Comparison of ENCODE assay signal across 8 mouse cellular contexts in genomic region chr17:31057891-31058744, GRCm38 (mm10). TPM values are rescaled to one million over a fixed set of nuclear protein-coding genes. Genes with fewer than 3 reads are reported as not detected.
DNase-seq lines count a peak whose midpoint lies in the region; ATAC-seq and TF ChIP-seq lines count a peak whose summit lies in the region.

No protein-coding gene starts in this region.

- TF ChIP-seq EP300 in heart, postnatal 0 days (IDR thresholded peaks at IDR 0.05; ENCODE audit: low read depth), result no peak

- 2% methylated on average over 31 of the region's 31 CpGs for WGBS in heart, postnatal 0 days
- WGBS in liver, embryonic 11.5 days, result 1% methylated on average over 31 of the region's 31 CpGs
- WGBS in neural tube, embryonic 14.5 days, result 1% methylated on average over 28 of the region's 31 CpGs

- H3K27ac ChIP-seq in heart, postnatal 0 days (ENCODE audit: low read depth), result peak overlapping the region; percentile 77
- H3K27ac ChIP-seq in liver, embryonic 11.5 days (ENCODE audit: low read depth, low read length), result no peak overlapping the region
- peak overlapping the region; percentile 78 for H3K27ac ChIP-seq in neural tube, embryonic 14.5 days (ENCODE audit: low read depth, low read length)

- no peaks in the 10 kb centered on the region for H3K27me3 ChIP-seq in heart, postnatal 0 days (ENCODE audit: control insufficient read depth, insufficient read depth, low read length)
- H3K27me3 ChIP-seq in liver, embryonic 11.5 days (replicated peaks; ENCODE audit: control insufficient read depth, insufficient read depth, low read length), result peaks cover 23% of the 10 kb centered on the region
- peaks cover 3% of the 10 kb centered on the region; the same call in 1 of the 2 replicates for H3K27me3 ChIP-seq in neural tube, embryonic 14.5 days (ENCODE audit: control insufficient read depth, insufficient read depth, low read length)

- peak; percentile 15; the same call in 1 of the 2 replicates for TF ChIP-seq CTCF in heart, postnatal 0 days (IDR thresholded peaks at IDR 0.05; ENCODE audit: low read depth)

- ATAC-seq in heart, postnatal 0 days (ENCODE audit: insufficient read depth, low read depth), result peak; percentile 15
- no peak for ATAC-seq in liver, embryonic 11.5 days (replicated peaks; ENCODE audit: low FRiP score)
- peak; percentile 62 for ATAC-seq in neural tube, embryonic 14.5 days (ENCODE audit: low read depth)

- H3K36me3 ChIP-seq in heart, postnatal 0 days (replicated peaks; ENCODE audit: control insufficient read depth, insufficient read depth, low read length), result no peaks in the 10 kb centered on the region
- no peaks in the 10 kb centered on the region for H3K36me3 ChIP-seq in liver, embryonic 11.5 days (ENCODE audit: control insufficient read depth, insufficient read depth, low read length)
- no peaks in the 10 kb centered on the region for H3K36me3 ChIP-seq in neural tube, embryonic 14.5 days (ENCODE audit: control insufficient read depth, insufficient read depth, low read length)

- H3K9ac ChIP-seq in heart, postnatal 0 days (replicated peaks; ENCODE audit: low read depth, low read length), result peak overlapping the region; percentile 51; the same call in 1 of the 2 replicates
- H3K9ac ChIP-seq in liver, embryonic 11.5 days (ENCODE audit: low read depth, low read length), result peak overlapping the region; percentile 13; the same call in 1 of the 2 replicates
- H3K9ac ChIP-seq in neural tube, embryonic 14.5 days (replicated peaks; ENCODE audit: low read depth, low read length), result peak overlapping the region; percentile 68

- H3K4me3 ChIP-seq in heart, postnatal 0 days (ENCODE audit: low read depth, low read length), result peak overlapping the region; percentile 54
- H3K4me3 ChIP-seq in liver, embryonic 11.5 days (ENCODE audit: low read depth, low read length), result peak overlapping the region; percentile 57
- H3K4me3 ChIP-seq in neural tube, embryonic 14.5 days (ENCODE audit: low read depth, low read length), result peak overlapping the region; percentile 69

- H3K4me1 ChIP-seq in heart, postnatal 0 days (ENCODE audit: control insufficient read depth, insufficient read depth), result peaks cover 22% of the 10 kb centered on the region
- H3K4me1 ChIP-seq in liver, embryonic 11.5 days (replicated peaks; ENCODE audit: control insufficient read depth, insufficient read depth, low read length), result peaks cover 38% of the 10 kb centered on the region
- peaks cover 9% of the 10 kb centered on the region; the same call in 1 of the 2 replicates for H3K4me1 ChIP-seq in neural tube, embryonic 14.5 days (ENCODE audit: control insufficient read depth, insufficient read depth, low read length)

- H3K4me2 ChIP-seq in heart, postnatal 0 days (ENCODE audit: low read depth, low read length), result peak overlapping the region; percentile 84
- H3K4me2 ChIP-seq in liver, embryonic 11.5 days, result peak overlapping the region; percentile 90
- peak overlapping the region; percentile 89 for H3K4me2 ChIP-seq in neural tube, embryonic 14.5 days (ENCODE audit: low read depth, low read length)

- peak; percentile 46 for DNase-seq in embryo, embryonic 10.5 days (ENCODE audit: low spot score)
- no peak for DNase-seq in embryo, embryonic 11 days
- peak; percentile 34 for DNase-seq in retina, embryonic 14.5 days (ENCODE audit: low spot score)
- DNase-seq in retina, postnatal 1 day, result no peak
- DNase-seq in heart, postnatal 0 days (ENCODE audit: low spot score), result no peak
- no peak for DNase-seq in liver, embryonic 11.5 days (ENCODE audit: low spot score)
- no peak for DNase-seq in Muller cell, postnatal 12 days (ENCODE audit: inconsistent ontology term)

- peaks cover 6% of the 10 kb centered on the region for H3K9me3 ChIP-seq in heart, postnatal 0 days (replicated peaks; ENCODE audit: control insufficient read depth, low read length)
- H3K9me3 ChIP-seq in liver, embryonic 11.5 days (ENCODE audit: control insufficient read depth, low read length), result peaks cover 6% of the 10 kb centered on the region
- H3K9me3 ChIP-seq in neural tube, embryonic 14.5 days (ENCODE audit: control insufficient read depth, low read length), result peaks cover 4% of the 10 kb centered on the region

RNA-seq across cellular contexts. Expression of gene Abcg1, which starts 0.6 kb away (rescaled TPM):
- 11.3 and 13.5 TPM in 2 replicates for total RNA-seq in heart, postnatal 0 days (2014; rRNA removed; ENCODE audit: low replicate concordance)
- 9.6 and 10.1 TPM in 2 replicates for polyA plus RNA-seq in heart, postnatal 0 days (2015; fragmentation: Nextera tagmentation; extraction: Ambion mirVana)
- polyA plus RNA-seq in liver, embryonic 11.5 days (2014; fragmentation: Nextera tagmentation; extraction: Ambion mirVana), result 6.5 and 6.7 TPM in 2 replicates
- polyA plus RNA-seq in neural tube, embryonic 14.5 days (2014; fragmentation: Nextera tagmentation; extraction: Ambion mirVana), result 20.5 and 21.0 TPM in 2 replicates

Comparison
In these comparisons a context has a peak if more than half of its experiments do, and no peak if none do; other contexts are left out.
1. DNase-seq: peak in embryo, embryonic 10.5 days (single experiment) and retina, embryonic 14.5 days (single experiment); none in embryo, embryonic 11 days (single experiment), retina, postnatal 1 day (single experiment), heart, postnatal 0 days (single experiment), liver, embryonic 11.5 days (single experiment) and Muller cell, postnatal 12 days (single experiment).
2. H3K9ac ChIP-seq: peak in every context shown above with its lines; median percentile 68 in neural tube, embryonic 14.5 days; 51 in heart, postnatal 0 days; 13 in liver, embryonic 11.5 days.
3. Peak in every context shown above with its lines, with median percentiles within 50 percentile points of each other: H3K4me2 ChIP-seq and H3K4me3 ChIP-seq.